Mouse (Mus musculus) fat pad, adult 2 months (tissue): ENCODE measurements around the gene Ptrh2.

Experiments
- DNase-seq: peaks from one replicate; pipeline ENCODE4 v3.0.0-alpha.2; 2011; ENCODE audit warnings: low read depth, low spot score; ENCODE audit errors: extremely low read depth

Gene Ptrh2

GRCm38 (mm10) chr11:86668169-86668568, 15.6 kb upstream of the Ptrh2 start:
- DNase-seq = no peak

DNA sequence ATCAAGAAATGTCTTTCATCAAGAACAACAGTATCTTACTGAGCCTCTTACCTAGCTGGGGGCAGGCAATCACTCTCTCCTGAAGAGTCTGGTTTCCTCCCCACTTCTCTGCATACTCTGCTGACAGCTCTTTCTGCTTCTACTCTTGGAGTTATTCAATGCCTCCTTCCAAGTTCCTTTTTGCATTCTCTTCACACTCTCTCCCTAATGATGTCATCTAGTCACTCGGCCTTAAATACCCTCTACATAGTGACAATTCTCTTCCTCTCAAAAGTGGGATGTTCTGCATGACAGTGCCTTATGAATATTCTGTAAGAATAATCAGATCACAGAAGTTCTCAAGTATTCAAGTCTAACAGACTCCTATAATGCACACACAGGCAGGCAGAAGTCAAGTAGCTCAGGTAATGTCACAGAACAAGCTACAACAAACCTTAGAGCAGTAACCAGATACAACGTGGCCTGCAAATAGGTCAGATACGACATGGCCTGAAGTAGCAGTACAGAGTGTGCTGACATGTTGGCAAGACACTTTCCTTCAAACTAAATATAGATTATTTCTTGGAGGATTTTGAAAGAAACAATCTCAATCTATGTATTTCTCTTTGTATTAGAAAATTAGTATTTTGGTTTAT, 12.6 kb upstream of the Ptrh2 start:
- DNase-seq = no peak

DNA sequence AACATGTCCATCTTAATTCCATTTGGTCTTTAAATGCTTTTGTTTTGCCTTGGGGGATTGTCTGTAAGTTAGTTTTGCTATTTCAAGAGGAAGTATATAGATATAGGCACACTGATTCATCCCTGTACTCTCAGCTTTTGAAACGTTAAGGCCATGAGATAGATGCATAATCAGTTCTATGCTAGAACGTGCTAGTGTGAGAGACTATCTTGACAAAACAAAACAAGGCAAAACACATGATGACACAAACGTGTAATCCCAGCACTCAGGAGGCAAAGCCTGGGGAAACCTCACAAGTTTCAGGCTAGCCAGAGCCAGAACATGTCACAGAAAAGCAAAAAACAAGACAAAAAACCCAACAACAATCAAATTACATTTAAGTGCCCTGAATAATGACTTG, 11.0 kb upstream of the Ptrh2 start:
- no peak for DNase-seq

- DNase-seq = no peak
Measured at GRCm38 (mm10) chr11:86675520-86675919, 8.3 kb upstream of the Ptrh2 start.

DNA sequence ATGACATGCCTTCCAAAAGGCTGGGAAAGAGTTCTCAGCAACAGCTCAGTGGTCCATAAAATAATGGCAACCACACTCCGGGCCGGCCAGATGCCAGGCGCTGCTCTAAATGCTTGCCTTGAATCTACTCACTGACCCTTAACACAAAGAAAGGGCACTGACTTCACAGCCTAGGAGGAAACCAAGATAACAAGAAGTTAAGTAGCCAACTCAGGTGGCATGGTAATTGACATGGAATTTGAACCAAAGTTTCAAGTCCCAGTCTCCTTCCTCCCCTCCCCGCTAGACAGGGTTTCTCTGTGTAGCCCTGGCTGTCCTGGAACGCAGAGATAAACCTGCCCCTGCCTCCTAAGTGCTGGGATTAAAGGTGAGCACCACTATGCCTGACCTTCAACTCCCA, 4.8 kb upstream of the Ptrh2 start:
- DNase-seq = no peak

DNA sequence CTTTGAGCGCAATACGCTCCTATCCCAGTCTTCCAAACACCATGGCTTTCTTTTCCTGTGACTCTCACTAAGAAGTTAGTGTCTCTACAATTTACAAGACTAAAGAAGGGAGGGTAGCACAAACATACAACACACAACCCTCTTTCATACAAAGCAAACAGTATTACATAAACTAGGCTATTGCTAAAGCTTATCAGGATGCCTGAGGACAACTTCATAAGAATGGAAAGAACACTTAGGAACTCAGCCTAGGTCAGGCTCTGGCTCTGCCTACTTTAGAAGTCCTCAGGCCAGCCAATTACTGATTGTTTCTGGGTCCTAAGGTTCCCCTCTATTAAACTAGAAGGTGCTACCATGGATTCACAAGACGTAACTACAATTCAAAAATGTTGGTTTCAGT, 3.1 kb upstream of the Ptrh2 start:
- peak; percentile 67 for DNase-seq

GRCm38 (mm10) chr11:86681423-86681822, 2.4 kb upstream of the Ptrh2 start:
- DNase-seq = peak; percentile 70

DNA sequence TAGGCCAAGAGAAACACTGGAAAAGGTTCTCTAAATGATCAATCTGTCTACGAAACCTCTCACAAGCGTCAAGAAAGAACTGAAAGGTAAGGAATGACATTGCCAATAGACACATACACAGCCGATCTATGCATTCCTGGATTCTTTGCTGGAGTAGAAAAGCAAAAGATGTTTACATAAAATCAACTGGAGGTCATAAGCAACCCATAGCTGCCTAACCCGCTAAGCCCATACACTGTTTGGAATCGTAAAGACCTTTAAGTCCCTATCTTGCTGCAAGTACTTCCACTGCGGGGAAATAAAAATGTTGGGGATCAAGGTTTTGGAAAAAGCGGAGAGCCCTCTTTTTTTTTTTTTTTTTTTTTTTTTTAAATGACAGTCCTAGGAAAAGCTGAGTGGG, 924 bp upstream of the Ptrh2 start:
- no peak for DNase-seq

- no peak for DNase-seq
Measured at GRCm38 (mm10) chr11:86684126-86685012, 584 bp downstream of the Ptrh2 start.

DNA sequence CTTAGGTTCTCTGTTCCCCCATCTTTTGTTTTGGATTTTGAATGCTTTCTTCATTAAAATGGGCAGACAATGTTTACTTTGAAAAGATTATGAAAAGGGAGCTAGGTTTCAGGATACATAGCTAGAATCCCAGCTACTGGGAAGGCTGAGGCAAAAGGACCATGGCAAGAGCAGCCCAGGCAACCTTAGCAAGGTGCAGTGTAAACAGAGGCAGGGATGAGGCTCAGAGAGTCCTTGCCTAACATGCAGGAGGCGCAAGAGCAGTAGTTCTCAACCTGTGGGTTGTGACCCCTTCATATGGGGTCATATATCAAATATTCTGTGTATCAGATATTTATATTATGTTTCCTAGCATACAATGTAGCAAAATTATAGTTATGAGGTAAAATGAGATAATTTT, 1.6 kb downstream of the Ptrh2 start:
- DNase-seq = no peak

DNA sequence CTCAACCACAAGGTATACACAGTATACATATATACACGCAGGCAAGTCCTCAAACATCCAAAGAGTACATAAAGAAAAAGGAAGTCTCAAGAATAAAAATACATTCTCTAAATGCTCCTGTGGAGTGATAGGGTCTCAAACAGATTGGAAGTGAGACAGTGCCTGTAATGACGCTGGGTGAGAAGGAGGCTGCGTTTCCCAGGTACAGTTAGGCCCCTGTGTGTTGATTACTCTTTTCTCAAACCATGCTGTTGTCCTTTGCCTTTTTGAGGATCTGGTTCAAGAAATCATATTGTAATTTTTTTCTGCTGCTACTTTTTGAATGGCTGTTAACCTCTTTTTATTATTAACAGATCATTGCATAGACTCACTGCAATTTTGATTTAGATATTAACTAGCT, 6.6 kb downstream of the Ptrh2 start:
- no peak for DNase-seq

GRCm38 (mm10) chr11:86691482-86691881, 7.7 kb downstream of the Ptrh2 start:
- no peak for DNase-seq

DNA sequence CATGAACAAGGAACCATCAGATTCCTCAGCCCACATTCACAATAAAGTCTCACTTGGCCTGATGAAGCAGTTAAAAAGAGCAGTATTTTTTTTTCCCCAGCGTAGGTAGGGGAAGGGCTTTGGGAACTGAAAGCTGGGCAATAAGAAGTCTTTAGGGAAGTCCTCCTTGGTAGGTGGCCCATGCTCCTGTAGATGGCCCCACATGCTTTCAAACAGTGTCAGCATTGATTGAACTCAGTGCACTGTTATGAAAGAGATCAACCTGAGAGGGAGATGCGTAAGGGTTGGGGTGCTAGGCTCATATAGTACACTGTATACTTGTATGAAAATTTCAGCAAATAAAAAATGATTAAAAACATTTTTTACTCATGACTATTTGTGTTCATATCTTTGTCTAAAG, 8.2 kb downstream of the Ptrh2 start:
- no peak for DNase-seq

DNA sequence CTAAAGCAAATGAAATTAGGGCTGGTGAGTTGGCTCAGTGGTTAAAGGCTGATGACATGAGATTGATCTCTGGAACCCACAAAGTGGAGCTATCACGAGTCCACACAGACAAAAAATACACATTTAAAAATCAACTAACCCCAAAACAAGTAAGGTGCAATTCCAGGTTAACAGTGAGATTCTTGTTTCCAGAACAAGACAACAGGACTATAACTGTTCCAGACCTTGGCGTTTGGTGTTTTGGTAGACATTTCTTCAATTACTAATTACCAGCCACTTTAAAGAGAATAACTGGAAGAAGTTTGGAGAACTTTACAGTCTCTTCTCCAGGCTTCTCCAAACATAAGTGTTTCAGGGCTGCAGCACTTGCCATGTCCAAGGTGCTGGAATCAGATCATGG, 8.8 kb downstream of the Ptrh2 start:
- no peak for DNase-seq

GRCm38 (mm10) chr11:86695461-86695860, 11.7 kb downstream of the Ptrh2 start:
- DNase-seq = no peak

DNA sequence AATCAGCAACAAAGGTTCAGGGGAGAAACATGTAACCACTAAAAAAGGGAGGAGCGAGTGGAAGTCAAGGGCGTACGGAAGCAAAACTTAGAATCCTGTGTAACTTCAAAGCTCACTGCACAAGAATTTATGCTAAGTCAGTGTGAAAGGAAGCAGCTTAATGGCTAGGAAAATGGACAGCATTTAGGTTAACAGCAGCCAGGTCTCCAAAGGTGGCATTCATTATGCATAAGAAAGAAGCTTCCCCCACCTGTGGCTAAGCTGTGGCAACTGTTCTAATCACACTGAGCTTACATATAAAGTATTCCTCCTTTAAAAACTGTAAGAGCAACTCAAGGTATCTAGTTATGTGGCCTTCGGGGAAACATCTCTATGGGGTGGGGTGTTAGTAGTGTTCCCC, 17.4 kb downstream of the Ptrh2 start:
- DNase-seq = no peak

- no peak for DNase-seq
Measured at GRCm38 (mm10) chr11:86714606-86715005, 30.8 kb downstream of the Ptrh2 start.

DNA sequence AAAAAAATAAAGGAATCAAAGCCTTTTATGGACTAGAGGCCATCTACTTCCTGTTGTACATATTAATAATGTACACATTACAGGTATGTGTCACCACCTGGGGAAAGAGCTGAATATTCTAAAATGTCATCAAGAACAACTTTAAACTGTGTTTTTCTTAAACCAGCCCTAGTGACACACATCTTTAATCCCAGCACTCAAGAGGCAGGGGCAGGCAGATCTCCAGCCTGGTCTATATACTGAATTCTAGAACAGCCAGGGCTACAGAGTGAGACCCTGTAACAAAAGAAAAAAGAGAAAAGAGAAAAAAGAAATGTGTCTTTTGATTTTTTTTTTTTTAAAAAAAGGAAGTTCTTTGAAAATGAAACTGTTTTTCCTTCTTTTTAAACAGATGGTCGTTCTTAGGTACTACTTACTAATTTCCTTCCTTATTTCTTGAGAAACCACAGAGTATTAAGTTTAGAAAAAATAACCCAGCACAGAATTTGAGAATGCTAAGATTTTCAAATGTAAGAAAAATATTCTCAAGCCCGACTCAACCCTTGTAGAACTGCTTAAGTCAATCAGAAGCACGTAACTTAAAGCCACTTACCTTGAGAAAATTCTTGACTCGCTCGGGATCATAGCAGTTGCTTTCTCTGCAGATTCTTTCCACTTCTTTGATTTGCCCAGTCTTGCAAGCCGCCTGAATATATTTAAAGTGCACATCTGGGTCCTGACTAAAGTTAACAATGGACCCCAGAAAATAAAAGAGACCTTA, 33.7 kb downstream of the Ptrh2 start:
- DNase-seq = no peak

GRCm38 (mm10) chr11:86718369-86718768, 34.6 kb downstream of the Ptrh2 start:
- DNase-seq = no peak

DNA sequence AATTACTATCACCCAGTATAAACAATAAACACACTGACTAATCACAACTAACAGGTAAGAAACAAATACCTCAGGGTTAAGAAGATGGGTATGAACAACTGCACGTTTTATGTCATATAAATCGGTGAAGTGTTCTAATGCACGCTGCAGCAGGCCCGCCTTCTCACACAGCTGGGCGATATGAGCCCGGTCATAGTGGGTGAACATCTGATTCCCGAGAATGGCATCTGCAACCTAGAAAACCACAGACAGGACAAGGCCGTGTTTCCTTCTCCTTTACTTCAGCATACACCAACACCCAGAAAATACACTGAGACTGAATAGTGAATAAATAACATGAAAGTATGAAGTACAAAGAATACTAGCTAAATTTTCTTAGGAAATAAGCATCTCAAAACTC, 35.6 kb downstream of the Ptrh2 start:
- DNase-seq = no peak

GRCm38 (mm10) chr11:86724004-86724403, 40.2 kb downstream of the Ptrh2 start:
- DNase-seq = no peak

GRCm38 (mm10) chr11:86724982-86725381, 41.2 kb downstream of the Ptrh2 start:
- no peak for DNase-seq
